Mouse (Mus musculus) liver, embryonic 11.5 days (tissue): ENCODE data around the gene AC109138.7. TPM values are rescaled to one million over a fixed set of nuclear protein-coding genes. Genes with fewer than 3 reads are reported as not detected.

ENCODE experiments used
- ATAC-seq: fragments of 200-750 bp; cut with Nextera tagmentation; replicated peaks from 2 replicates; pipeline ENCODE4 v1.8.0; 2017; ENCODE audit warnings: moderate number of reproducible peaks, mild to moderate bottlenecking, moderate TSS enrichment, moderate library complexity; ENCODE audit not compliant: low FRiP score
- DNase-seq: peaks from one replicate; pipeline ENCODE4 v3.0.0-alpha.2; 2017; ENCODE audit warnings: low spot score
- H3K27ac ChIP-seq: fragments of 300-500 bp; sonication (generic); 2 replicates; pipeline ENCODE4 v1.5.1; 2014; ENCODE audit warnings: mild to moderate bottlenecking, low read depth, low read length, control low read depth
- H3K27me3 ChIP-seq: fragments of 300-500 bp; sonication (generic); replicated peaks from 2 replicates; pipeline ENCODE4 v1.6.1; 2014; ENCODE audit warnings: low read length, mixed read lengths; ENCODE audit not compliant: control insufficient read depth, insufficient read depth
- H3K36me3 ChIP-seq: fragments of 300-500 bp; sonication (generic); 2 replicates; pipeline ENCODE4 v1.6.1; 2014; ENCODE audit warnings: mild to moderate bottlenecking, low read length, moderate library complexity, mixed read lengths; ENCODE audit not compliant: control insufficient read depth, insufficient read depth
- H3K4me1 ChIP-seq: fragments of 300-500 bp; sonication (generic); replicated peaks from 2 replicates; pipeline ENCODE4 v1.6.1; 2014; ENCODE audit warnings: low read length, mixed read lengths; ENCODE audit not compliant: control insufficient read depth, insufficient read depth
- H3K4me2 ChIP-seq: fragments of 300-500 bp; sonication (generic); 2 replicates; pipeline ENCODE4 v1.6.1; 2014; ENCODE audit warnings: mild to moderate bottlenecking, control low read depth, moderate library complexity
- H3K4me3 ChIP-seq: fragments of 300-500 bp; sonication (generic); 2 replicates; pipeline ENCODE4 v1.5.1; 2014; ENCODE audit warnings: low read depth, low read length, control low read depth
- H3K9ac ChIP-seq: fragments of 300-500 bp; sonication (generic); 2 replicates; pipeline ENCODE4 v1.6.1; 2014; ENCODE audit warnings: low read depth, low read length, control low read depth
- H3K9me3 ChIP-seq: fragments of 300-500 bp; sonication (generic); 2 replicates; pipeline ENCODE4 v1.6.1; 2016; ENCODE audit warnings: low read length, inconsistent platforms, mixed read lengths; ENCODE audit not compliant: control insufficient read depth
- WGBS: fragments of 180-500 bp; shearing (Covaris S2); extraction: QIAGEN DNeasy Blood & Tissue Kit; methylation state at CpG from one replicate; pipeline ENCODE4 v1.1.7; 2014; 5-methylcytosine and 5-hydroxymethylcytosine counted together
- polyA plus RNA-seq: library from polyadenylated mRNA; unstranded; fragments of >200 nt; fragmentation: Nextera tagmentation; extraction: Ambion mirVana; gene quantifications from 2 replicates; pipeline ENCODE4 v1.2.1, GENCODE M21; 2014

The AC109138.7 gene
- polyA plus RNA-seq, 1 experiment from 2014 or later, result not detected

DNA sequence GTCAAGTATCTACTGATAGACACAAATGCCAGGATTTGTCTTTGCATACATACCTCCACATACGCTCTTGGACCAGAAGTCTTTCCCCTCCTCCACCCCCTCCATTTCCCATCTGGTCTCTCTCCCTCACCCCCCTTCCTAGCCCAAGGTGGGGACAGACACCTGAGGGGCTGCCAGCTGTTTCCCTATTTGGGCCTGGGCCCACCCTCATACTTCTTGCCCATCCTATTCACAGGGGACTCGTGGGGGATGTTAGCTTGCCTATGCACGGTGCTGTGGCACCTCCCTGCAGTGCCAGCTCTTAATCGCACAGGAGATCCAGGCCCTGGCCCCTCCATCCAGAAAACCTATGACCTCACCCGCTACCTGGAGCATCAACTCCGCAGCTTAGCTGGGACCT, 5.8 kb downstream of the AC109138.7 start:
- peaks cover 48% of the 10 kb centered on the region for H3K4me1 ChIP-seq
- peaks cover 40% of the 10 kb centered on the region for H3K27me3 ChIP-seq
- no peak overlapping the region for H3K27ac ChIP-seq
- H3K9ac ChIP-seq, result peak overlapping the region; percentile 23; the same call in 1 of the 2 replicates
- H3K4me2 ChIP-seq, result no peak overlapping the region
- ATAC-seq (no peak), DNase-seq (no peak)
- WGBS, result 82% methylated on average over 6 of the region's 6 CpGs
- H3K4me3 ChIP-seq, result no peak overlapping the region
- H3K9me3 ChIP-seq, result no peaks in the 10 kb centered on the region
- no peaks in the 10 kb centered on the region for H3K36me3 ChIP-seq

DNA sequence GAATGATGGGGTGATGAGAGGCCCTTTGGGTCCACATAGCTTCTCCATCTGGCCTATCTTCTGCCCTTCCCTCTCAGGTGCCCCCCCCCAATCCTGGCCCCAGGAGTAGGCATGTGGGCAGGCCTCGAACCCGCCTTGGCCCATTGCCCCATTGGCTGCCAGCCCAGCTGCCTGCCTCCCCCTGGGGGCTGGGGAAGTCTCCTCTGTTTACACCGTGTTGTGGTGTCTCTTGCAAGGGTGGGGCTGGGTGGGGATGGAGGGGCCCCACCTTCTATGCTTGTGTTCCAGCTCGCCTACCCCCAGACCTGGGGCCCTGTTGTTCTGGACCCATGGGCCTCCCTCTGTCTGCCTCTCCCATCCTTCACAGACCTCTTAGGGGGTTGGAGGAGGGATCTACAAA, 6.3 kb downstream of the AC109138.7 start:
- 53% methylated on average over 4 of the region's 4 CpGs for WGBS
- Histone ChIP-seq H3K27ac (no peak overlapping the region; the same call in none of the 2 replicates), H3K27me3 (peaks cover 35% of the 10 kb centered on the region), H3K36me3 (no peaks in the 10 kb centered on the region), H3K4me1 (peaks cover 43% of the 10 kb centered on the region), H3K4me3 (no peak overlapping the region), H3K9ac (peak overlapping the region; percentile 23), H3K4me2 (peak overlapping the region; percentile 21), H3K9me3 (no peaks in the 10 kb centered on the region)
- ATAC-seq (peak; percentile 55; the same call in 1 of the 2 replicates), DNase-seq (no peak)

DNA sequence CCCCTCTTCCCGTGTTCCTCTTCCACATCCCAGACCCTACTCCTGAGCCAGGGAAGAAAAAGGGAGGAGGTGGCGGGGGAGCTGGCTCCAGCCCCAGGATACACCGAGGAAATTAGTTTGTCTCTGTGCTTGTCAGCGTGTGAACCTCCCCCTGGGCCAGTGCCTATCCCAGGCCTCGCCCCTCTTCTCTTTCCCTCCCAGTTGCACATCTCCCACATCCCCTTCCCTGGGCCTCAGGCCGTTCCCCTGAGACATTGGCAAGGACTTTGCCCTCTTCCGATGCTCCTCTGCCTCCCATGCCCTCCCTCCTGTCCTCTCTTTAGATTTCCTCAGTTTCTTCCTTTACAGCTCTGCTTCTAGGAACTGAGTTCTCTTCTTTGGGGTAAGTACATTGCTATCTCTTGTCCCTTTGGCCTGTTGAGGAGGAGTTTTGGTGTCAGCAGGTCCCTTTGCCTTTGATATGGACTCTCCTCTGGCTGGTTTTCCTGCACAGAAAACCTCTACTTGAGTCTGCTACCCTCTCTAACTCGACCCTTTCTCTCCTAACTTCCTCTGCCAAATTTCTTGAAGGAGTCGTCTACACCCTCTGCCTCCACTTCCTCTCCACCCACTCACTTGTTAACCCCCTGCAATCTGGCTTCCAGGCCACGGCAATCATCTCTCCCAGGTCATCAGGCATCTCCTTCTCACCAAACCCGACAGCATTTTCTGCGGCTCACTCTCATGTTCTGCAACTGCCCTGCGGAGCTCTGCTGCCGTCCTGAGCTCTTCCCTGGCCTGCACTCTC, 7.0 kb downstream of the AC109138.7 start:
- H3K36me3 ChIP-seq, result no peaks in the 10 kb centered on the region
- H3K4me2 ChIP-seq, result peak overlapping the region; percentile 21
- peak overlapping the region; percentile 32; the same call in 1 of the 2 replicates for H3K9ac ChIP-seq
- ATAC-seq (no peak), DNase-seq (no peak)
- H3K27ac ChIP-seq, result peak overlapping the region; percentile 65
- no peaks in the 10 kb centered on the region for H3K9me3 ChIP-seq
- peaks cover 28% of the 10 kb centered on the region for H3K27me3 ChIP-seq
- peaks cover 38% of the 10 kb centered on the region for H3K4me1 ChIP-seq
- H3K4me3 ChIP-seq, result no peak overlapping the region
- 32% methylated on average over 14 of the region's 14 CpGs for WGBS

DNA sequence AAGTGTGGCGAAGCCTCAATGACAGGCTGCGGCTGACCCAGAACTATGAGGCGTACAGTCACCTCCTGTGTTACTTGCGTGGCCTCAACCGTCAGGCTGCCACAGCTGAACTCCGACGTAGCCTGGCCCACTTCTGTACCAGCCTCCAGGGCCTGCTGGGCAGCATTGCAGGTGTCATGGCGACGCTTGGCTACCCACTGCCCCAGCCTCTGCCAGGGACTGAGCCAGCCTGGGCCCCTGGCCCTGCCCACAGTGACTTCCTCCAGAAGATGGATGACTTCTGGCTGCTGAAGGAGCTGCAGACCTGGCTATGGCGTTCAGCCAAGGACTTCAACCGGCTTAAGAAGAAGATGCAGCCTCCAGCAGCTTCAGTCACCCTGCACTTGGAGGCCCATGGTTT, 8.0 kb downstream of the AC109138.7 start:
- no peak overlapping the region for H3K4me3 ChIP-seq
- 65% methylated on average over 11 of the region's 11 CpGs for WGBS
- no peaks in the 10 kb centered on the region for H3K36me3 ChIP-seq
- peaks cover 21% of the 10 kb centered on the region for H3K27me3 ChIP-seq
- no peak overlapping the region for H3K9ac ChIP-seq
- H3K9me3 ChIP-seq, result no peaks in the 10 kb centered on the region
- ATAC-seq (no peak), DNase-seq (no peak)
- no peak overlapping the region for H3K4me2 ChIP-seq
- peaks cover 32% of the 10 kb centered on the region for H3K4me1 ChIP-seq
- H3K27ac ChIP-seq, result no peak overlapping the region; the same call in 1 of the 2 replicates

DNA sequence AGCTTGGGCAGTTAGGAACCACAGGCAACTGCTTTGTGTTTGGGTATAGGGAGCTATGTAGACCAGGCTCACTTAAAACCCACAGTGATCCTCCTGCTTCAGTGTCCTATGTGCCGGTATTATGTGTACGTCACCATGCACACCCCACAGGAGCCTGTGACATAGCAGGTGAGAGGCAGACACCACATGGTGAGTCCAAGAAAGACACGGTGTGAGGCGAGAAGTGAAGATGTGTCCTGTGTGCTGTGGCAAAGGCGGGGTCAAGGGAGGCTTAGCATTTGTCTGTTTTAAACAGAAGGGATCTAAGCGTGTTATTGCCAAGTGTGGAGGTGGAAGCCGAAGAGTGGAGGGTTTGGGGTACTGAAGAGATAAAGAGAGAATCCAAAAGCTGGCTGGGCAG, 12.6 kb downstream of the AC109138.7 start:
- Histone ChIP-seq H3K9ac (no peak overlapping the region), H3K4me1 (peaks cover 12% of the 10 kb centered on the region), H3K27ac (no peak overlapping the region), H3K9me3 (no peaks in the 10 kb centered on the region), H3K36me3 (no peaks in the 10 kb centered on the region), H3K4me3 (no peak overlapping the region), H3K4me2 (no peak overlapping the region), H3K27me3 (peaks cover 7% of the 10 kb centered on the region)
- DNase-seq (no peak), ATAC-seq (no peak)
- 84% methylated on average over 7 of the region's 7 CpGs for WGBS

DNA sequence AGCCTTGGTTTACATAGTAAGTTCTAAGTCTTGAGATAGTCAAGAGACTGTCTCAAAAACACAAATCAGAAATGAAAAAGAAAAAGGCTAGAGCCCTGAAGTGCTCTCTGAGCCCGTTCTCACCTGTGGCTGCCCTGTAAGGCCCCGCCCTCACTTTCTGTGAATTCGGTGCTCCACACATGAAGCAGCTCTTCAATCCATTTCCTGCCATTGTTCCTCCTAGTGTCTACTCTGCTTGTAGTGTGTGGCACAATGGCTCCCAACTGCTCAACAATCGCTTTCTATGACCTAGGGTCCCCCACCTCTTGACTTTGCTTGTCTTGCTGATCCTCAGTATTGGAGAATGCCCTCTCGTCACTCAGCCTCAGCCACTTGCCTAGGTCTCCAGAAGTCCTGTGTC, 13.3 kb downstream of the AC109138.7 start:
- ATAC-seq (no peak), DNase-seq (no peak)
- H3K27ac ChIP-seq, result no peak overlapping the region
- WGBS, result 61% methylated on average over 5 of the region's 5 CpGs
- no peak overlapping the region for H3K4me3 ChIP-seq
- H3K27me3 ChIP-seq, result peaks cover 3% of the 10 kb centered on the region; the same call in 1 of the 2 replicates
- H3K9me3 ChIP-seq, result no peaks in the 10 kb centered on the region
- H3K9ac ChIP-seq, result no peak overlapping the region
- peaks cover 6% of the 10 kb centered on the region for H3K4me1 ChIP-seq
- no peak overlapping the region for H3K4me2 ChIP-seq
- no peaks in the 10 kb centered on the region for H3K36me3 ChIP-seq

DNA sequence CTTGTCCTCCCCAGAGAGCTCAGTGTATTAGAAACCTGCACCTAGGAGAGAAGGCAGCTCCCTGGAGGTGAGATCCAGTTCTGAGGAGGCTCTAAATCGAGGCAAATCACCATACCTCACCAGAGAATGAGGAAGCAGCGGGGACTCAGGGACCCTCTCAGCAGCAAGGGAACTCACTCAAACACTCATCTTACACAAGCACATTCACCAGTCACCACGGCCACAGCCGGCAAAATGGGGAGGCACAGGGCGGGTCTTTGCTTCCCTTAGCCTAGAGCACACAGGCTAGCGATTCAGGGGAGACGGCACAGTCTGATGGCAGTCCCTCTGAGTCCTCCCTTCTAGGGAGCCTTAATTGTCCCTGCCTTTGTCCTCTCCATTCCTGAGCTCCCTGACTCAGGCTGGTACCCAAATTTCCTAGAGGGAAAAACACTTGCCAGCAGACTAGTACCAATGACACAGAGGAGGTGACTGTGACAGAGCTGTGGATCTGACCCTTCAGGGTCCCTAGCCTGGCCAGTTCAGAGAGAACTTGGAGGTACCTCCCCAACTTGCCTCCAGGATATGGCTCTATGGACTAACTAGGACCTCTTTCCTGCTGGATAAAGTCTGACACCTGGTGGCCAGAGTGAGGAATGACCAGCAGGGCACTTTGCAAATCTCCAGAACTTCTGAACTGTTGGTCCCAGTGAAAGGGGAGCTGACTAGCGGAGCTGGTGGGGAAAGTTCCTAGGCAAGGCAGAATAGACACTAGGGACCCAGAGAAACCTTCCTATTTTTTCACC, 13.9 kb downstream of the AC109138.7 start:
- Histone ChIP-seq H3K27me3 (peaks cover 3% of the 10 kb centered on the region; the same call in 1 of the 2 replicates), H3K4me2 (no peak overlapping the region), H3K9me3 (no peaks in the 10 kb centered on the region), H3K27ac (no peak overlapping the region), H3K4me1 (peaks cover 4% of the 10 kb centered on the region), H3K36me3 (no peaks in the 10 kb centered on the region), H3K9ac (no peak overlapping the region), H3K4me3 (no peak overlapping the region)
- WGBS, result 10% methylated on average over 8 of the region's 8 CpGs
- no peak for ATAC-seq
- no peak for DNase-seq

GRCm38 (mm10) chr19:4228891-4229290, 14.7 kb downstream of the AC109138.7 start:
- WGBS, result 76% methylated on average over 4 of the region's 4 CpGs
- DNase-seq, result no peak

More at GRCm38 (mm10) chr19:4228891-4229290, 14.7 kb downstream of the AC109138.7 start:
- H3K4me2 ChIP-seq, result no peak overlapping the region
- H3K4me1 ChIP-seq, result peaks cover 4% of the 10 kb centered on the region
- H3K27me3 ChIP-seq, result peaks cover 3% of the 10 kb centered on the region; the same call in 1 of the 2 replicates
- H3K9me3 ChIP-seq, result no peaks in the 10 kb centered on the region
- no peak overlapping the region for H3K4me3 ChIP-seq
- H3K27ac ChIP-seq, result no peak overlapping the region
- H3K36me3 ChIP-seq, result no peaks in the 10 kb centered on the region
- no peak for ATAC-seq
- H3K9ac ChIP-seq, result no peak overlapping the region
